Mouse (Mus musculus) left cerebral cortex, postnatal 10 days (tissue): ENCODE data around the gene Rps9. TPM values are rescaled to one million over a fixed set of nuclear protein-coding genes. Genes with fewer than 3 reads are reported as not detected.

ENCODE experiments used
- DNase-seq, 2 experiments: peaks; one replicate each; pipeline ENCODE4 v3.0.0; 2021 to 2022; ENCODE audit warnings: low spot score in 2 of 2, mixed read lengths in 1 of 2; ENCODE audit errors: extremely low spot score in 1 of 2
- intact Hi-C: fragments of 180-260 bp; cut with DNase I; formaldehyde crosslinking; loops from one replicate; pipeline ENCODE4 v1.15.1; 2025
- total RNA-seq, 2 experiments: library from RNA; stranded (reverse); gene quantifications; 2 replicates each; pipeline ENCODE4 v1.2.3; 2021

Gene Rps9
- 100 to 1,000 TPM; 460 to 465 TPM for total RNA-seq

DNA sequence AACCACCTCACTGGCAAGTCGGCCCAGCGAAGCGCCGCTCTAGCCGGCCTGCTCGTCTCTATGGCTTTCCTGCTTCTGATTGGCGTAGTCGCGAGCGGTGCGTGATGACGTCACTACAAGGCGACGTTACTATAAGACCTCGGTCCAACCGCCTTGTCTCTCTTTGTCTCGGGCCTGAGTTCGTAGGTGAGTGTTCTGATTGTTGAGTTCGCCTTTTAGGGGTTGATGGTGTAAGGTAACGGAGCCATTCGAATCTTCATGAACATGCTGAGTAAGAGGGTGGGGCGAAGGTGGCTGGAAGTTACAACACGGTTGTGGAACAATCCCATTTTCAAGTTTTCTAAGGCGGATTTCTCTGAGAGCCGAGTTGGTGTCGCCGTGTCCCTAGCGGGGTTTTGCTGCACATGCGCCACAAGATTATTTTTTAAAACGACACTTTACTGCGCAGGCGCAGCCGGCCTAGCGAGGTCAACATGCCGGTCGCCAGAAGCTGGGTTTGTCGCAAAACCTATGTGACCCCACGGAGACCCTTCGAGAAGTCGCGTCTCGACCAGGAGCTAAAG is at the start of gene Rps9:
TSS of gene Rps9 (plus strand) at position 115 of the 563 bp plus-strand sequence.
- DNase-seq = peak; percentile 97 to 98
- intact Hi-C loops = loop anchor here (10.0 kb wide), 1 partner anchor 731 kb away; no protein-coding TSS in a partner anchor

DNA sequence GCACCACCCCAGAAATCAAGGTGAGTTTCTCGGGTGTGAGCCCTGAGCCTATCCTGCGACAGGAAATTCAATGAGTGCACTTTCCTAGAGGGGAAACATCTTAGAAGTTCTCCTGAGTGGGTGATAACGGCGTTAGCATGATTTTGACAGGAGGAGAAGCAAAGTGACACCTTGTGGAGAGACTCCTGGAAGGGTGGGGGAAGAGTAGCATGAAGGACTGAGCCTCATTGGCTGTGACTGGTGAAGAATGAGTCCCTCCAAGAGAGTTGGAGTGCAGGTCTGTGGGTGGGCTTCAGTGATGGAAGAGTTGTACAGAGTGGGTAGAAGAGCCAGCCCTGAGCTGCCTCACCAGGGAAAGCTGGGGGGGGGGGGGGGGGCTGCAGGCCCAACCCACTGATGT is 46.8 kb upstream of the Rps9 start:
- intact Hi-C loops = no loop called here
- DNase-seq = no peak

DNA sequence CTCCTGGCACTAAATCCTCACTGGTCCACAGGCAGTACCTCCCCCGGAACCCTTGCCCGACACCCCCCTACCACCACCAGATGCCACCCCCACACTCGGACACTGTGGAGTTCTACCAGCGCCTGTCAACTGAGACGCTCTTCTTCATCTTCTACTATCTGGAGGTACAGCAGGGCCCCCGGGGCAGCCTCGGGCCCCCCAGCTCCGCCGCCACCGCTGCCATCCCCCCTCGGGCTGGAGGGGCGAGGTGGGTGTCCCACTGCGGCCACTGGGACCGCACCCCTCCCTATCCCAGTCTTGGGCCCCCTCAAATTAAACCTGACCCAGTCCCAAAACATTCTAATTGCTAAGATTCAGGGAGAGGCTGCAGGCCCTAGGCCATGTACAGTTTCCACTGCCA is 45.2 kb upstream of the Rps9 start:
- intact Hi-C loops = no loop called here

DNA sequence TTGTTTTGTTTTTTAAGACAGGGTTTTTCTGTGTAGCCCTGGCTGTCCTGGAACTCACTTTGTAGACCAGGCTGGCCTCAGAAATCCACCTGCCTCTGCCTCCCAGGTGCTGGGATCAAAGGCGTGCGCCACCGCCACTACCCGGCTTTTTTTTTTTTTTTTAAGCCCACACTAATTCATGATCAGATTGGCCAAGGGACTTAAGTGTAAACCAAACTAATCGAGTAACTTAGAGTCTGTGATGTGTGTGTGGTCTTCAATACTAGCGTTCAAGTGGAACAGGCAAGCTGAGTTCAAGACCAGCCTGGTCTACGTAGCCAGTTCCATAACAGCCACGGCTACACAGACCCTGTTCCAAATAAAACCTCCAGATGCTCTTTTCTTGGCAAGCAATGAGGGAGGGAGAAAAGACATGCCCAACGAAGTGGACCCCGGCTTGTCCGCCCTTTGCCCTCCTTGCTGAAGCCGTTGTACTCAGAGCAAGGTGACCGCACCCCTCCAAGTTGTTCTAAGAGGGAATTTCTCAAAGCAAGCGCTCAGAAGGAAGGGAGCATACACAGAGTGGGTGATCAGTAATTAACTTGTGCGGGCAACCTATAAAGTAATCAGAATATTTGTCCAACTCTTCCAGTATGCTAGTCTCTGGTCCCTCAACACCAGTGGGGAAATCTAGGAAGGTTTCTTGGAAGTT is 39.1 kb upstream of the Rps9 start:
- no peak for DNase-seq
- intact Hi-C loops = no loop called here

More for the DNA sequence above, 45.2 kb upstream of the Rps9 start:
- no peak for DNase-seq

DNA sequence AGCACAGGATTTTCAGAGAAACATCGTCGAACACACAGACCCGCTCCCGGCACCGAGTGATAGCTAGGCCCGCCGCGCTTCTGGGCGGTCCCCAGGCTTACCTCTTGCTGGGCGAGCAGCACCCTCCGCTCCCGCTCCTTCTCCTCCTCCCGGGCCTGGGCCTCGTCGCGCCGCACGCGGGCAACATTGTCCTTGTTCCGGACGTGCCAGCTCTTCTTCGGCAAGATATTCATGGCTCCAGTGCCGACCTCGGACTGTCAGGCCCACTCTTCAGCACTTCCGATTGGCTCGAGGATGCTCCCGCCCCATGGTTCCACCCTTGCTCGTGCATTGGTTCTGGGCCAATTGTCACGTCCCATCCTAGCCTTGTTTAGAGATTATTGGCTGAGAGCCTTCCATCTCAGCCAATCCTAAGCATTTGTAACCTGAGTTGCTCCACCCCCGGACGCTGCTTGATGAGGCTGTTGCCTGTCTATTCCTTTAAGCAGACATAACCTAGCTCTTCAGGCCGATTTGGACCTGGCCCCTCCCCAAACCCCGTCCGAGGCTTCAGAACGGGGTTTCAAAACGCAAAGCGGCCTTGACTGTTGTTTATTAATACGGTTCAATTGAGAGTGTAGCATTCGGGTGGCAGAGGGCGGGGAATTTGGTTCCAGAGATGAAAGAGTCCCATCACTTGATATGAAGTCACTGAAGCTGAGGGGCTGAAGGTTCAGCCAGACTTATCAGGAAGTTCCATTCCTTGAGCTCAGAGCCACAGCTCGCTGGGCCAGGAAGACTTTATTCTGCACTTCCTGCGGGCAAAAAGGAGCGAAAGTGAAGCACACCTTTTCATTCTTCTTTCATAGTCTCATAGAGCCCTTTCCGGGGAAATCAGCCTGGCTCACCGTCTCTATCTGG is 38.3 kb upstream of the Rps9 start, which contains the start of gene Leng1:
TSS of gene Leng1 (minus strand) at position 626 of the 900 bp plus-strand sequence.
- intact Hi-C loops = no loop called here

DNA sequence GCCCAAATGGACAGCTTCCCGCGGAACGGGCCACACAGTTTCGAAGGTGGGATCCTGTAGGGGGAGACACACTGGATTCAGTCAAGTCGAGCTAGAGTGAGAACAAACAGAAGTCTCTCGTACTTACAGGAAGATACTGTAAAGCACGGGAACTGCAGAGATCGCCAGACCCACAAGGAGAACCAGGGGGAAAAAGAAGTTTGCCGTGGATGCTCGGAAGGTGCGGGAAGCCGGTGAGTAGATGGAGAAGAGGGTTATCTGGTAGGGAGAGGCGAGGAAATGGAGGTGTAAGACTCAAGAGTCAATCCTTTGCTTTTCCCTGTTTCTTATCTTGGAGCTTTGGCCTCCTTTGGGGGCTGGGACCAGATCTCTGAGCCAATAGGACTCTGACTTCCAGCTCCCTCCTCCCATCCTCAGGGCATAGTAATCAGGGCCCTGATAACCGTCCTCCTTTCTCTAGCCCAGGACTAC is 36.8 kb upstream of the Rps9 start:
- DNase-seq = no peak
- intact Hi-C loops = no loop called here

More for the DNA sequence above, 38.3 kb upstream of the Rps9 start, which contains the start of gene Leng1:
- DNase-seq = peak; percentile 97 to 98

DNA sequence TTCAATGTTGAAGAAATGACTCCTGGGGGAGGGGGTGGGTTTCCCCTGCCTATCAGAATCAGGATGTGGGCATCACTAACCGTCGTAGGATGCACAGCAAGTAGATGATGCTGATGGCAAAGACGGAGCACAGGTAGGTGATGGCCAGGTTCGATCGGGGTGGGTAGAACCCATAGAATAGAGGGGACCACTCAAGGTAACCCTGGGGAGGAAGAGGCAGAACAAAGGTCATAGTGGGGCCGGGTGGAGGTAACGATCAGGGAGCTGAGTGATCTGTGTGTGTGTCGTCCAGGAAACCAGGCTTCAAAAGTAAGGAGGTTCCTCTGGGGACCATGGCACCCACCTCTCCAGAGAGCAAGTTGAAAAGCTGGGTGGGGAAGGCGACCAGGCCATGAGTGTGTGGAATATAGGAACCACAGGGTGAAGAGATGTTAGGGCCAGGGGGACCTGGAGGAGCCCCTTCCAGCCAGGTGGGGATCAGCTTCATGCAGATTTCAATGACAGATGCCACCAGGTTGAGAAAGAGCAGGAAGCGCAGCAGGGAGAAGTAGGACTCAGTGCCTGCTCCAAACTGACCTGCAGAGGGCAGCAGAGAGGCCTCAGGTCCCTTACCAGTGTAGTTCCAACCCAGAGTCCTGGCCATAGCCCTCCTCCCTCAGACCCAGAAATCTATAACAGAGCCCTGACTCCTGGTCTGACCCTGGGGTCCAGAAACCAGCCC is 29.1 kb upstream of the Rps9 start:
- intact Hi-C loops = loop anchor here (5.0 kb wide), 1 partner anchor 798 kb away; no protein-coding TSS in a partner anchor
- DNase-seq = peak; percentile 71 to 90

DNA sequence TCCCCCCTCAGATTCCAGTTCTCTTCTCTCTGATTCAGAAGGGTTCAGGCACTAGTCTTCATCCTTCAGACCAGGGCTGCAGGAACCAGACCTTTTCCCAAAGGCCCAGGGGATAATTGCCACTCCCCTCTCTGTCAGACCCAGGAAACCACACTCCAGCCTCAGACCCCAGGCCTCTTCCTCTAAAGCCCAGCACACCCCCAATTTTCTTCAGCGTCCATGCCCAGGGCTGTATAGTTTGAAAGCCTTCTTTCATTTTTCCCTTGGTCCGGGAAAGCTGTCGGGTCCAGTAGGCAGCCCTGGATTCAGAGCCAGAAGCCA is 28.6 kb upstream of the Rps9 start:
- intact Hi-C loops = loop anchor here (5.0 kb wide), 1 partner anchor 797 kb away; no protein-coding TSS in a partner anchor
- DNase-seq = no peak

DNA sequence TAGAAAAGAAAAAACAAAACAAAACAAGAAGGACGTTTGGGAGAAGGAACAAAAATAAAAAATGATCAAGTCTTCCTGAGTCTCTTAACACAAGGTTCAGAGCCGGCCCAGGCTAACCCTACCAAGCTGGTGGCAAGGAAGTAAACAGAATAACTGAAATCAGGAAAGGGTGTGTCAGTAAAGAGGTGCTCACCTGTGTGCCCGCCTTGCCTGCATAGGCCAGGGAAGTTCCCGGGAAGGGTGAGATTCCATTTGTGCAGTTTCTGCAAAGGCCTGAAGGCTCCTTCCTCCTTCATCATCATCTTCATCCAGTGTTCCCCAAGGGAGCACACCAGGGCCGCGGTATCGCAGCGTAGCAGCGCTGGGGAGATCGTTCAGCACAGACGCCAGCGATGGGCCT is 27.4 kb upstream of the Rps9 start:
- intact Hi-C loops = loop anchor here (5.0 kb wide), 1 partner anchor 796 kb away; no protein-coding TSS in a partner anchor
- no peak for DNase-seq

DNA sequence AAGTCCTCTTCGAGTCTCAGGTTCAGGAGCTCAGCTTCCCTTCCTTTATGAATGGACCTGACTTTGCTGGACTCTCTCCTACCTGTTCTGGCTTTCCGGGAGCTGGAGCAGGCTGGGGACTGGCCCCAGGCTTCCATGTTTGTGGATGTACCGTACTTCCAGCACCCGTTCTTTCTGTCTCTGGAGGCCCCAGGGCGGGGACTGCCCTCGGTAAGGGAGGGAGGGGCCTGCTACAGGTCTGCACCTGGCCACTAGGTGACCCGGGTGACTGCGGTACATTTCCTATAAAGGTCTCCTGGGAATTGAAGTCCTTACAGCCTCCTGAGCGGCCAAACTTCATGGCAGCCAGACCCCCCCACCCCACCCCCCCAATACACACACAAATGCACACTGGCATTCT is 26.5 kb upstream of the Rps9 start, which contains the start of gene Tmc4:
TSS of gene Tmc4 (minus strand) at position 212 of the 400 bp plus-strand sequence.
- DNase-seq = no peak
- intact Hi-C loops = loop anchor here (5.0 kb wide), 1 partner anchor 795 kb away; no protein-coding TSS in a partner anchor

DNA sequence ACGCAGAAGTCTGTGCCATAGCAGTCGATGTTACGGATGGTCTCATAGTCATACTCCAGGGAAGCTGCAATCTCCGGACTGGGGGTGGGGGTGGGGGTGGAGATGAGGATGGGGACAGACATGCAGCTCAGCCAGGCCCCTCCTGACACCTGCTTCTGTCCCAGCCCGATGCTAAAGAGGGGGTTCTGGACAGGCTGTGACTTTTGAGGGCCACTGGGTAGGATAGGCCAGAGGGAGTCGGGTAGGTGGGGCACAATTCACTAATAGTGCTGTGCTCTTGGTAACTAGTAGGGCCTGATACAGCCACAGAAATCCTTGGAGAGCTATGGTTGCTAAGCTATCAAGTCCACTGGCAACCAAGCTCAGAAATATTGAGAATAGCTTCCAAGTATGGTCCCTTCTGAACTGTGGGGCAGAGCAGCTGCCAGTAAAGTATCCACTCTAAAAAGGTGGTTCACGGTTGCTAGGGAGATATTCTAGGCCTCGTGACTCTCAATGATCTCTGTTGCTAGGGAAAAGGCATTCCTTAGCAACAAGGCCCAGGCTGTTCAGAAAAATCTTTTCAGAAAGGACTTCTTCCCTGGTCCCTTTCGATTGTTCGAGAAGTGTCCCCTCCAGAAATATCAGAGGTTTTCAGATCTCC is 19.8 kb upstream of the Rps9 start:
- DNase-seq = no peak
- intact Hi-C loops = no loop called here

DNA sequence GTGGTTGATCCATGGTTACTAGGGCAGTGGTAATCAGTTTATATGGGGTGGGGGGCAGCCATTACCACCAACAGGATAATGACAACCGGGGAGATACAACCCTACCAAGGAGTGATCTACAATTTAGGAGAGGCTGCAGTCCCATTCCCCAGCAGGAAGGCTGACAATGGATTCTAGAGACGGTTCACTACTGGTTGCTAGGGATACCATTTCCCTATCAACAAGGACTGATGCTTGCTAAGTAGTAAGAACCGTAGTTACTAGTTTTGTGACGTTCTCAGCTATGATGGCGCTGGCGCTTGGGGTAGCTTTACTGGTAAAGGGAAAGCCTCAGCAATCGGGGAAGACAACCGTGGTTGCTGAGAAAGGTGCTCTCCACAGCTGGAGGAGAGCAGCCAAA is 19.1 kb upstream of the Rps9 start:
- DNase-seq = no peak
- intact Hi-C loops = no loop called here

DNA sequence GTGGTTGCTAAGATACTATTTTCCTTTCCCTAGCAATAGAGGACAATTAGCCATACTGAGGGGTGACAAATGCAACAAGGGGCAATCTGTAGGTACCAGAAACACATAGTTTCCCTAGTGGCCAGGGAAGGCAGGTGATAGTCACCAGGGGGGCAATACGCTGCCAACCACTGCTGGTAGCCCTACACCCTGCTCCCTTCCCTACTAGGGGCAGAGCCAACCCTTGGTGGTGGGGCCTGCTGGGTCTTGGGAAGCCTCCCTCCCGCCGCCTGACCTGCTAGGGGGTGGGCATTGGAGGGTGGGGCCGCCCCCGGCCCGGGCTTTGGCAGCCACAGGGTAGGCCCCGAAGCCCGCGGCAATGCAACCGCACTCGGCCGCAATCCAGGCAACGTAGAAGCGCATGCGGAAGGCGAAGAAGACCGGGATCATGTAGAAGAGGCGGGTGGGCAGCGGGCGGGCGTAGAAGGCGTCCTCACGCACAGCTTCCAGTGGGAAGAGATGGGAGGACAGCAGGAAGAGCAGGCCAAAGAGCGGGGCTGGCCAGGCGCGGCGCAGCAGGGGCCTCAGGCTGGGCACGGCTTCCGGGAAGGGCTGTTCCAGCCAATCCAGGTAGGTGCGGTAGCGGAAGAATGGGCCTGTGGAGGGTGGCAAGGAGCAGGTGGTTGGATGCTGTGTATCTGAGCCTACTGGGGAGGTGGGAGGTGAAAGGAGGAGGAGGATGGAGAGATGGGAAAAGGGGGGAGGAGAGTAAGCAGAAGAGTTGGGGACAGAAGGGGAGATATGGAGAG is 18.2 kb upstream of the Rps9 start:
- no peak for DNase-seq
- intact Hi-C loops = no loop called here

DNA sequence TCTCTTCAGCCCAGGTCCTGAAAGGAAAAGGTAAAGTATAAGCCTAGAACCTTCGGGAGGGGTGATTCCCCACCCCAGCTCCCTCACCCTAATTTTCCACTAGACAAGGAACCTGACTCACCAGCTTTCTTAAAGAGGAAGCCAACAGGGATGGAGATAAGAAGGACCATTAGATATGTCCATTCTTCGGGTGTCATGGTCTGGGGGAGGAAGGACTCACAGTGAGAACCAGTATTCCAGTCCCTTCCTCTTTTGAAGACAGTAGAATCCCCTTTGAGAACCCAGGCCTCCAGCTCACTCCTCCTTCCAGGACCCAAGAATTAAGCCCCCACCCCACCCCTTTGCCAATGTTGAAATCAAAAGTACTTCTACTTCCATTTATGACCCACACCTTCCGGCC is 11.9 kb upstream of the Rps9 start:
- intact Hi-C loops = loop anchor here (10.0 kb wide), 1 partner anchor 453 kb away; no protein-coding TSS in a partner anchor
- DNase-seq = no peak

DNA sequence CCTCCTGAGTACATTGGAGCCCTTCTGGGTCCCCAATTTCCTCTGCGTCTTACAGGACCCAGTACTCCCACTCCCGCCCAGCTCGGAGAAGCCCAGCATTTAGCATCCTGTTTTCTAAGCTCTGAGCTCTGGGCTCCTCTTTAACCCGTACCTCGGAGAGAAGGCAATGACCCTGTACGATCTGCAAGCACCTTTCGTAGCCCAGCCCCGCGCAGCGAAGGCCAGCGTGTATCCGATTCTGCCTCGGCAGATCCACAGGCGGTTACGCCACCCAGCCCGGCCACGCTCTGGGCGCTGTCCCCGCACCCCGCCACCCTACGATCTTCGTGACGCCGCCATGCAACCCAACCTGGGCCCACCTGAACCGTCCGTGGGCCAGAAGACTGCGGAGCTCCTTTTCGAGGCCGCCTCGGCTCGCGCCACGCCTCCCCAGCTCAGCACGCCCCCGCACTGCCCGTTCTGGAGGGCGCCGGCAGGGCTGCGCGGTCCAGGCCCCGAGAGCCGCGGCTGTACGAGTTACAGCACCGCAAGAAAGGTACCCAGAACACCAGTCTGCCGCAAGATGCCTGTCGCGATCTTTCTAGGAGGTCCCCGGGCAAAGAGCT is 11.3 kb upstream of the Rps9 start, which contains the start of gene Tsen34:
TSS of gene Tsen34 (plus strand) at position 482 of the 605 bp plus-strand sequence.
- no peak for DNase-seq
- intact Hi-C loops = loop anchor here (10.0 kb wide), 1 partner anchor 452 kb away; no protein-coding TSS in a partner anchor

DNA sequence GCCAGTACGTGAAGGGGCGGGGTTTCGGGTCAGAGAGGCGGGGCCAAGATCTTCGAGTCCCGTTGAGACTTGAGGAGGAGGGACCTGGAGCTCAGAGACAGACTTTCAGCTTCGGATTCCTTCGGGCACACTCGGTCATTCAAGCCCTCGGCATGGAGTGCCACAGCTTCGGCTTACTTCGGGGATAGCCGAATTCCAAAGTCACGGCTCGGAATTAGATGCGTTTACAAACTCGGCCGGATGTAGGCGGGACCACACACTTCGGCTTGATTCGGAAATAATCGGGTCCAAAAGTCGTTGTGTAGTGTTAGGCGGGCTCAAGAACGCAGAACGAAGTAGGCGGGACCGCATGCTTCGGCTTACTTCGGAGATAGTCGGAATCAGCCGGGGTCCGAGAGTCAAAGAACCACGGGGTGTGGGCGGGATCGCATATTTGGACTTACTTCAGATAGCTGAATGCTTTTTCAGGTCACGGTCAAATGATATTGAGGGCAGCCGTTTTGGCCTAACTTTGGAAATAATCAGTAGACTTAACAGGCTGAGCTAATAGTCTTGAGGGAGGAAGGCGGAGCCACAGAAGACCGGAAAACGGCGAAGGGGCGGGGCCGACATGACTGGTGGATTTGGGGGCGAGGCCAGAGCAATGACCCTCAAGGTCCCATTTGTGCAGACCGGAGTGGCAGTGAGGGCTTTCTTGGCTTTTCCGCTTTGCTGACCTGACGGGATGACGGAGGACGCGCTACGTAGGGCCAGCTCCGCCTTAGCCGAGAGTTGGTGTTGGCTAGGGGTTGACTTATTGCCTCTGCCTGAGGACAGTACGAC is 10.6 kb upstream of the Rps9 start, which contains the start of gene Mboat7:
TSS of gene Mboat7 (minus strand) at position 537 of the 822 bp plus-strand sequence.
- intact Hi-C loops = loop anchor here (10.0 kb wide), 1 partner anchor 452 kb away; no protein-coding TSS in a partner anchor
- peak; percentile 98 to 99 for DNase-seq
